In the genomic region with DNA sequence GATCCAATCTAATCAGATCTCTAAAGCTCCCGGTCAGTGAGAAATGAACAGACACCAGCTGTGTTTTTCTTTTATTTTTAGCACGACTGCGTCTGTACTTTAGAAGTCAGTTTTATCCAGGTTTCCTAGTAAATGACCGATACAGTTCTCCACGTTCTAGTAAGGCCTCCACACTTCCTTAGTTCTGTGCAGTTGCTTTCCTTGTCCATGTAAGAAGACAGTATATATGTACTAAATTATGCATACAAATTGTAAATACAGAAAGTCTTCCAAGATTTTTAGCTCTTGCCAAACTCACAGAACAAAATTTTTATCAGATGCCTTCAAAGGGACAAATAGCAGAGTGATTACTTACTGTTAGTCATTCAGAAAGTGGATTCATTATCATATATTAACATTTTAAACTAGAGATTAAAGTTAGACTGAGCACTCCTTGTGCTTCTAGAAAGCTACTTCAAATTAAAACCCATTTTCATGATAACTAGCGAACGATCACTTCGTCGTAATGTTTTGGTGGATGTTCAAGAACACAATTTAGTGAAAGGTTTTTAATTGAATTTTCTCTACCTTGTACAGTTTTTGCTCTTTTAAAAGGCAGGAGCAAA, we compare ENCODE assay signal across 20 mouse cellular contexts.
"Had no signal": no experiment of that assay in that cellular context is flagged by ENCODE, and none has a peak within 500 bp of the region (broad histone marks: within the 10 kb centered on the region; RNA-seq: fewer than 3 reads in every experiment).

No protein-coding gene starts in this region.

- H3K27ac ChIP-seq: lung, embryonic 15.5 days; macrophage; midbrain, embryonic 13.5 days; midbrain, embryonic 15.5 days; neural tube, embryonic 13.5 days; neural tube, embryonic 15.5 days had no signal

- H3K9me3 ChIP-seq: lung, embryonic 15.5 days; midbrain, embryonic 13.5 days; midbrain, embryonic 15.5 days; neural tube, embryonic 13.5 days; neural tube, embryonic 15.5 days had no signal

- ATAC-seq: lung, postnatal 0 days; midbrain, embryonic 13.5 days; midbrain, embryonic 15.5 days had no signal

- H3K4me1 ChIP-seq: lung, embryonic 15.5 days; megakaryocyte, embryonic 14.5 days; midbrain, embryonic 15.5 days; neural tube, embryonic 13.5 days; neural tube, embryonic 15.5 days had no signal

- H3K27me3 ChIP-seq: lung, embryonic 15.5 days; midbrain, embryonic 13.5 days; midbrain, embryonic 15.5 days; neural tube, embryonic 13.5 days; neural tube, embryonic 15.5 days had no signal

- DNase-seq: lung, adult 2 months; lung, postnatal 14 days; lung, postnatal 36 days; retina, postnatal 1 day; right cerebral cortex, adult 18-20 months; right cerebral cortex, postnatal 25 days; right cerebral cortex, postnatal 4 days; spleen, adult 18-20 months; thymus, adult 18-20 months; thymus, postnatal 14 days; thymus, postnatal 36 days had no signal

- H3K36me3 ChIP-seq: lung, embryonic 15.5 days; midbrain, embryonic 13.5 days; midbrain, embryonic 15.5 days; neural tube, embryonic 13.5 days; neural tube, embryonic 15.5 days had no signal

- H3K4me3 ChIP-seq: lung, embryonic 15.5 days; megakaryocyte, embryonic 14.5 days; midbrain, embryonic 13.5 days; midbrain, embryonic 15.5 days; neural tube, embryonic 13.5 days; neural tube, embryonic 15.5 days had no signal

- H3K9ac ChIP-seq: lung, embryonic 15.5 days; midbrain, embryonic 13.5 days; midbrain, embryonic 15.5 days; neural tube, embryonic 13.5 days; neural tube, embryonic 15.5 days had no signal

- H3K4me2 ChIP-seq: lung, embryonic 15.5 days; midbrain, embryonic 11.5 days; midbrain, embryonic 13.5 days; midbrain, embryonic 15.5 days; neural tube, embryonic 13.5 days; neural tube, embryonic 15.5 days had no signal
